Mouse (Mus musculus) forebrain, embryonic 14.5 days (tissue): ENCODE results near the gene Ankrd13b. TPM values are rescaled to one million over a fixed set of nuclear protein-coding genes. Genes with fewer than 3 reads are reported as not detected.

Experiments
- ATAC-seq: fragments of 200-750 bp; cut with Nextera tagmentation; 2 replicates; pipeline ENCODE4 v1.8.0; 2017; ENCODE audit warnings: mild to moderate bottlenecking, moderate library complexity
- DNase-seq: peaks from one replicate; pipeline ENCODE4 v3.0.0-alpha.2; 2015; ENCODE audit warnings: low spot score
- H3K27ac ChIP-seq: fragments of 300-500 bp; sonication (generic); 2 replicates; pipeline ENCODE4 v1.5.1; 2014; ENCODE audit warnings: low read depth, mild to moderate bottlenecking, control low read depth, low read length, moderate library complexity
- H3K27me3 ChIP-seq: fragments of 300-500 bp; sonication (generic); replicated peaks from 2 replicates; pipeline ENCODE4 v1.6.1; 2014; ENCODE audit warnings: low read length, control low read depth, mixed read lengths; ENCODE audit not compliant: control insufficient read depth, insufficient read depth
- H3K36me3 ChIP-seq: fragments of 300-500 bp; sonication (generic); 2 replicates; pipeline ENCODE4 v1.6.1; 2014; ENCODE audit warnings: low read length, control low read depth; ENCODE audit not compliant: control insufficient read depth, insufficient read depth
- H3K4me1 ChIP-seq: fragments of 300-500 bp; sonication (generic); 2 replicates; pipeline ENCODE4 v1.6.1; 2014; ENCODE audit warnings: antibody characterized with exemption, low read length, control low read depth; ENCODE audit not compliant: control insufficient read depth, insufficient read depth
- H3K4me2 ChIP-seq: fragments of 300-500 bp; sonication (generic); 2 replicates; pipeline ENCODE4 v1.6.1; 2014; ENCODE audit warnings: mild to moderate bottlenecking, control low read depth, low read length
- H3K4me3 ChIP-seq: fragments of 300-500 bp; sonication (generic); 2 replicates; pipeline ENCODE4 v1.5.1; 2014; ENCODE audit warnings: low read depth, low read length, control low read depth
- H3K9ac ChIP-seq: fragments of 300-500 bp; sonication (generic); 2 replicates; pipeline ENCODE4 v1.6.1; 2014; ENCODE audit warnings: mild to moderate bottlenecking, low read length, control low read depth, moderate library complexity
- H3K9me3 ChIP-seq: fragments of 300-500 bp; sonication (generic); replicated peaks from 2 replicates; pipeline ENCODE4 v1.6.1; 2016; ENCODE audit warnings: low read length, control low read depth, mixed read lengths; ENCODE audit not compliant: control insufficient read depth
- WGBS: fragments of 180-500 bp; shearing (Covaris S2); extraction: QIAGEN DNeasy Blood & Tissue Kit; methylation state at CpG from one replicate; pipeline ENCODE4 v1.1.7; 2014; 5-methylcytosine and 5-hydroxymethylcytosine counted together
- polyA plus RNA-seq: library from polyadenylated mRNA; unstranded; fragments of >200 nt; fragmentation: Nextera tagmentation; extraction: Ambion mirVana; gene quantifications from 2 replicates; pipeline ENCODE4 v1.2.1, GENCODE M21; 2014

Gene Ankrd13b
- polyA plus RNA-seq, 1 experiment from 2014 or later: 25.3 TPM

- WGBS: 2% methylated on average over 44 of the region's 55 CpGs
- Histone ChIP-seq H3K4me3 (peak overlapping the region; percentile 92), H3K4me1 (peaks cover 61% of the 10 kb centered on the region), H3K36me3 (no peaks in the 10 kb centered on the region), H3K9me3 (no peaks in the 10 kb centered on the region), H3K27me3 (no peaks in the 10 kb centered on the region), H3K27ac (peak overlapping the region; percentile 94), H3K4me2 (peak overlapping the region; percentile 94), H3K9ac (peak overlapping the region; percentile 98)
- ATAC-seq (no peak), DNase-seq (peak; percentile 58)
These were observed 502 bp downstream of the Ankrd13b start for GRCm38 (mm10) chr11:77488771-77489581.

DNA sequence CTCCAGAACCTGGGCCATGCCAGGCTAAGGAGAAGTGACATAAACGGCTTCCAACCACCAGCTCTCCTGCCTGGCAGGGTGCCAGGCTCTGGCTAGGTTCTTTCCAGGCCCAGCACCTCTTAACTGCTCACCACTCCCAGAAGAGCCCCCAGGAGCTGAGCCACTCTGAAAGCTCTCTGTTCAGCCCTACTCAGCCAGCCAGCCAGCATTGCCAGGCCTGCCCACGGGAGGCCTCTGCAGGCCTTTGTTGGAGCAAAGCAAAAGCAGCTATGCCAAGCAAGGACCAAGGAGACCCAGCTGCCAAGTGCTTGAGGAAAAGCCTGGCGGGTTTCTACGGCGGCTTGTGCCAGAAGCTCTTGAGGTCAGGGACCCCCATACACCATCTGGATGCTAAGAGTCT lies 2.7 kb downstream of the Ankrd13b start:
- Histone ChIP-seq H3K4me3 (peak overlapping the region; percentile 18; the same call in 1 of the 2 replicates), H3K4me1 (peaks cover 53% of the 10 kb centered on the region), H3K36me3 (0 out of 2 replicates have a peak, but pooled peaks cover 3% of the 10 kb centered on the region), H3K9ac (peak overlapping the region; percentile 41), H3K27ac (peak overlapping the region; percentile 82), H3K4me2 (peak overlapping the region; percentile 94), H3K9me3 (no peaks in the 10 kb centered on the region), H3K27me3 (no peaks in the 10 kb centered on the region)
- WGBS: 17% methylated on average over 5 of the region's 5 CpGs
- peak; percentile 16; the same call in 1 of the 2 replicates for ATAC-seq
- DNase-seq: peak; percentile 85

GRCm38 (mm10) chr11:77485229-77485628 lies 4.2 kb downstream of the Ankrd13b start:
- H3K4me1 ChIP-seq: peaks cover 44% of the 10 kb centered on the region
- H3K9me3 ChIP-seq: no peaks in the 10 kb centered on the region
- H3K27me3 ChIP-seq: no peaks in the 10 kb centered on the region
- WGBS: 31% methylated on average over 6 of the region's 6 CpGs
- H3K4me3 ChIP-seq: no peak overlapping the region
- DNase-seq: peak; percentile 75
- H3K4me2 ChIP-seq: peak overlapping the region; percentile 32
- ATAC-seq: no peak
- H3K9ac ChIP-seq: 0 out of 2 replicates have a peak overlapping the region, but pooled peaks have one; percentile 38
- H3K27ac ChIP-seq: peak overlapping the region; percentile 82
- H3K36me3 ChIP-seq: 0 out of 2 replicates have a peak, but pooled peaks cover 7% of the 10 kb centered on the region

GRCm38 (mm10) chr11:77483510-77484255 lies 5.8 kb downstream of the Ankrd13b start:
- Histone ChIP-seq H3K27me3 (no peaks in the 10 kb centered on the region), H3K9ac (0 out of 2 replicates have a peak overlapping the region, but pooled peaks have one; percentile 8), H3K4me2 (no peak overlapping the region), H3K9me3 (no peaks in the 10 kb centered on the region), H3K36me3 (0 out of 2 replicates have a peak, but pooled peaks cover 7% of the 10 kb centered on the region), H3K27ac (no peak overlapping the region), H3K4me1 (peaks cover 42% of the 10 kb centered on the region), H3K4me3 (no peak overlapping the region)
- no peak for DNase-seq
- 87% methylated on average over 11 of the region's 11 CpGs for WGBS
- no peak for ATAC-seq

- no peak overlapping the region for H3K4me2 ChIP-seq
- no peak for DNase-seq
- ATAC-seq: no peak
- WGBS: 75% methylated on average over 3 of the region's 3 CpGs
- no peak overlapping the region for H3K4me3 ChIP-seq
- H3K4me1 ChIP-seq: peaks cover 37% of the 10 kb centered on the region
- no peaks in the 10 kb centered on the region for H3K9me3 ChIP-seq
- no peaks in the 10 kb centered on the region for H3K27me3 ChIP-seq
- no peak overlapping the region for H3K9ac ChIP-seq
- no peak overlapping the region for H3K27ac ChIP-seq
- 0 out of 2 replicates have a peak, but pooled peaks cover 7% of the 10 kb centered on the region for H3K36me3 ChIP-seq
These were observed 6.4 kb downstream of the Ankrd13b start for GRCm38 (mm10) chr11:77483043-77483442.

GRCm38 (mm10) chr11:77476895-77477294 lies 12.6 kb downstream of the Ankrd13b start:
- H3K36me3 ChIP-seq: peaks cover 51% of the 10 kb centered on the region
- no peak overlapping the region for H3K4me3 ChIP-seq
- no peak overlapping the region for H3K4me2 ChIP-seq
- no peaks in the 10 kb centered on the region for H3K27me3 ChIP-seq
- 94% methylated on average over 6 of the region's 6 CpGs for WGBS
- no peaks in the 10 kb centered on the region for H3K4me1 ChIP-seq
- DNase-seq (no peak), ATAC-seq (no peak)
- H3K9me3 ChIP-seq: no peaks in the 10 kb centered on the region
- H3K27ac ChIP-seq: no peak overlapping the region
- H3K9ac ChIP-seq: no peak overlapping the region

- no peaks in the 10 kb centered on the region for H3K9me3 ChIP-seq
- H3K4me3 ChIP-seq: no peak overlapping the region
- ATAC-seq (no peak), DNase-seq (no peak)
- no peak overlapping the region for H3K9ac ChIP-seq
- 93% methylated on average over 14 of the region's 14 CpGs for WGBS
- H3K27me3 ChIP-seq: no peaks in the 10 kb centered on the region
- H3K27ac ChIP-seq: no peak overlapping the region
- peaks cover 54% of the 10 kb centered on the region for H3K36me3 ChIP-seq
- H3K4me2 ChIP-seq: no peak overlapping the region
- no peaks in the 10 kb centered on the region for H3K4me1 ChIP-seq
These were observed 13.3 kb downstream of the Ankrd13b start for GRCm38 (mm10) chr11:77476216-77476615.

DNA sequence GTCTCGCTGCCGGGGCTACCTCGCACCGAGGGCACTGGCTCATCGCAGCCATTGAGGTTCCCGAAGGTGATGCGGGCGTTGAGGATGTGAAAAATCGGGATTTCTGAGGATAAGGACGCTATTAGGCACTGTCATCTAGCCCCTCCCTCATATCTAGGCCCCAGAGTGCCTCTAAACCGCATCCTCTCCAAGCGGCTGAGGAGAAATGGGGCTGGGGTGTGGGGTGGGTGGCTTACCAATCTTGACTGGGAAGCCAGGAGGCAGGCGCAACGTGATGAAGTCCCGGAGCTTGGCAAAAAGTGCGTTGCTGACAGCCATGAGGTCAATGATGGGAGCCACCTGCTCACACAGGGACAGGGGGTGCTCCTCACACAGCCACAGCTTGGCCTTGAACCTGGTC lies 16.7 kb downstream of the Ankrd13b start:
- Histone ChIP-seq H3K4me2 (no peak overlapping the region), H3K27me3 (no peaks in the 10 kb centered on the region), H3K4me1 (no peaks in the 10 kb centered on the region), H3K4me3 (no peak overlapping the region), H3K9me3 (no peaks in the 10 kb centered on the region), H3K27ac (no peak overlapping the region), H3K36me3 (peaks cover 62% of the 10 kb centered on the region), H3K9ac (no peak overlapping the region)
- WGBS: 93% methylated on average over 16 of the region's 16 CpGs
- DNase-seq (no peak), ATAC-seq (no peak)
